Mouse (Mus musculus) C2C12 (cell line): ENCODE results near the gene Rangrf.

ENCODE experiments used
- CTCF ChIP-seq: IDR thresholded peaks from one replicate; pipeline ENCODE4 v1.5.1; 2011; ENCODE audit not compliant: control insufficient read depth, insufficient read depth, insufficient read length
- MAX ChIP-seq: IDR thresholded peaks from one replicate; pipeline ENCODE4 v1.6.1; 2011; ENCODE audit warnings: mild to moderate bottlenecking, control low read depth
- MYOG ChIP-seq: IDR thresholded peaks from one replicate; pipeline ENCODE4 v1.6.1; 2011; ENCODE audit not compliant: control insufficient read depth, insufficient read length; ENCODE audit errors: extremely low read depth
- USF1 ChIP-seq: IDR thresholded peaks from one replicate; pipeline ENCODE4 v1.6.1; 2011; ENCODE audit warnings: low read depth, mild to moderate bottlenecking, control low read depth, moderate library complexity

- TF ChIP-seq USF1: no peak
- no peak for TF ChIP-seq MAX
- TF ChIP-seq CTCF: no peak
- TF ChIP-seq MYOG: no peak
Observed at GRCm38 (mm10) chr11:68954408-68954807, 20.6 kb downstream of the Rangrf start.
